Mouse (Mus musculus) testis, postnatal 14 days (tissue): Measurements from ENCODE around the gene Lrrc72.

ENCODE experiments used
- DNase-seq: peaks from one replicate; pipeline ENCODE4 v3.0.0; 2021; ENCODE audit warnings: low spot score

The Lrrc72 gene

DNA sequence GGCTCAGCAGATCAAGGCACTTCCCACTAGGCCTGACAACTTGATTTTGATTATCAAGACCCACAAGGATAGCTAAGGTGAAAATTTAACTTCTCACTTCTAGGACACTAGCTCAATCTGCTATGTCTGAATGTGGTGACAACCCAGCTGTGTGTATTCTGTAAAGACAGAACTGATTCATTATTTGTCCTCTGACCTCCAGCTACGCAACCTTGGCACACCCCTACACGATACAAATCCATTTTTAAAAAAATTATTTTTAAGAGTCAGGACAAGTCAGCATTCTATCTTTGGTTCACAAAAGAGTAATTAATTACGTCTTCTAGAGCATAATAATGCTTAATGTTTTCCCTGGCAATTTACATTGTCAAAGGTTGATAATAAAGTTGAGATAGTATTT, 63.6 kb downstream of the Lrrc72 start:
- no peak for DNase-seq

DNA sequence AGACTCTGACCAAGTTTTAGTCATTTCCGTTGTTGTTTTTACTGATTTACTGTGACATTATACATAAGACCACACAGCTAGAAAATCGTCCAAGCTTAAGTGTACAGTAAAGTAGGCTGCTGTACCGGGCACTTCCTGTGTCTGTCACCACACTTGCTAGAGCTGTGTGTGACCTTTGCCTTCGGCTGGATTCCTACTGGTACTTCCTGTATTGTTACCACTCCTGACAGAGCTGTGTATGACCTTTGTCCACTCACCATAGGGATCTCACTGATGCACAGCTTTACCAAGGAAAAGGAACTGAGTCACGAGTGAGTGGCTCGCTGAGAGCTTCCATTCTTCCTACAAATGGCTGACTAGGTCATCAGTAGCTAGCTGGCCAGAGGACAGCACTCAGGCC, 66.1 kb downstream of the Lrrc72 start:
- no peak for DNase-seq

DNA sequence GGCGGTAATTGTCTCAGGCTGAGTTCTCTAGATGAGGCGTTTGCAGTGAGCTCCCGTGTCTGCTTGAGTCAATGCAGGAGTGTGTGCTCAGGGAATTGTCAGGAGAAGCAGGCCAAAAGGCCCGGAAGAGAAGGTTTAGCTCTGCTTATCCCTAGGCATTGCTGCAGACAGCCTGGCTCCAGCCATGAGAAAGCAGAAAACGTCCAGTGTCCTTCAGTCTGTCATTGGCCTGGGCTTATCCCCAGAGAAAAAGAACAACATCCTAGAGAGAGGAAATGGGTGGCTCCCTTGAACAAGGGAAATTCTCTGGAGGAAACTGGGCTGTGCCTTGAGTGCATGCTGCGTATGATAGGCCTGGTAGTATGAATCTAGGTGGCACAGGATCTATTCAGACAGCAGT, 70.6 kb downstream of the Lrrc72 start:
- DNase-seq = no peak

DNA sequence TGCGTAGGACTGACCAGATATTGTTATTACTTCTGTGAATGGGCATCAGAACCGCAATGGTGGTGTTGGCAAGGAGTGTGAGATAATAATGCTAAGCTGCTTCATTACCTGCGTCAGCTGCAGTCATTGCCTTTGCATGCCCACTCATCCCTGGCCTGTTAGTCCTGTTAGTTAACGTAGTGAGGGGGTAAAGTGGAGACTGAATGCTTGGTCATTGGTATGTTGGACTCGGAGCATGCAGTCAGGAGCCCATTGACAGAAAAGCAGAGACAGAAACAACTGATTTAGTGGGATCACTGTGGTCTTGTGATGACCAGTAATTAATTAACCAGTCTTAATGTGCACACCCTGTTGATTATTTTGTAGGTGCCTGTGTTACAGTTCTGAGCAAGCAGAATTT, 76.0 kb downstream of the Lrrc72 start:
- no peak for DNase-seq

DNA sequence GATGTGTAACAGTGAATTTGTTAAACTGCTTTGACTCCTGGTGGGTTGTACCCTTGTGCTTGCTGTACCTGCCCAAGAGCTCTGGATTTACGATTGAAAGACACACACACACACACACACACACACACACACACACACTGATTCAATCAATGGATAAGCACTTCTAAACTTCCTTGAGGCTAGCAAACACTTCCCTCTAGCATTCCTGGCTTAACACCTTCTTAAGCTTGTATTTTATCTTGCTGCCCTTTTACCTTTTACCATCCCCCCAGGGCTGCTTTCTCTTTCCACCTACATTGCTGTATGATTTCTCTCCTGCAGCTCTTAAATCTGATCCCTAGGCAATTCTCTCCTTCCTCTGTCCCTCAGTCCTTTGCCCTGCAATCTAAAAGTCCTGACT, 87.9 kb downstream of the Lrrc72 start:
- DNase-seq = no peak

DNA sequence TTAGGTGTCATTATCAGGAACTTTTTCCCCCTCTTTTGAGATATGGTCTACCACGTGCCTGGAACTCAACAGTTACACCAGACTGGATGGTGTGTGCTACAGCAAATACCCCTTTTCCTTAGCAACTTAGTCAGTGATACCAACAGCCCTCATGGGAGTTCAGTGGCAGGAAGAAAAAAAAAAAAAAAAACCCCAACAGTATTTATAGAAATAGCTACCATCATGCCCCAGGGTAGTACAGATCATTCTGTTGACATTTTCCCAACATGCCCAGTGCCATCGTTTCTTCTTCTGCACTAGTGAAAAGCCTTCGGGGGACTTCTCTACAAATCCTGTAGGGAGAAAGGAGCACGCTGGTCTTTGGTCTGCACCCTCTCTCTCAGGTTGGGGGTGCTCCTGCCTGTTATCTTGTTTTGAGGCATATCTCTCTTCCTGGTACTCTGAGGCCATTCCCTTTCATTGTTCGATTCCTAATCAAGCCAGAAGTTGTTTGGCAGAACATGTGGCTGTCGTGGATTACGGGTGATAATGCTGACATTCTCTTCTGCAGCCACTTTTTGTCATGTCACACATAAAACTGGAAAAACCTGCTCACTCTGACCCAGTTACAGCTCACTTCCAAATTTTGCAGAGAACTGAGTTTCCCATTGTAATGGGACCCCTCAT, 88.9 kb downstream of the Lrrc72 start:
- no peak for DNase-seq
